Mouse (Mus musculus) lung, postnatal 25 days (tissue): ENCODE measurements around the gene Epop.

Source experiments
- DNase-seq: peaks from one replicate; pipeline ENCODE4 v3.0.0; 2022; ENCODE audit warnings: low spot score

Gene Epop

DNA sequence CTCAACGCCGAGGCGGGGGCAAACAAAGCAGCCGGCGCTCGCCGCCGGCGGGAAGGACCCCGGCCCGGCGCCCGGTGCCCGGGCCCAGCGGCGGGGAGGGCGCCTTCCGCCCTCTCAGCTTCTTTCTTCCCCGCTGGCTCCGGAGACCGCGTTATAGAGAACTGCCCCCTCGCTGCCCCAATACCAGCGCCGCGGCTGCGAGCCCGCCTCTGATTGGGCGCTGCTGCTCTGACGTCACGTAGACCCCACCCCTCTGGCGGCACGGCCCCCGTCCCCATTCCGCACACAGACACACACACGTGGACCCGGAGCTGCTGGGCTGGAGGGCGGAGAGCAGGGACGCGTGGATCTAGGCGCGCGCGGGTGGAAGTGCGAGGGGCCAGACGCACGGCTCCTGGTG is at the start of gene Epop:
TSS of gene Epop (minus strand) at position 127 of the 400 bp plus-strand sequence.
- peak; percentile 91 for DNase-seq

DNA sequence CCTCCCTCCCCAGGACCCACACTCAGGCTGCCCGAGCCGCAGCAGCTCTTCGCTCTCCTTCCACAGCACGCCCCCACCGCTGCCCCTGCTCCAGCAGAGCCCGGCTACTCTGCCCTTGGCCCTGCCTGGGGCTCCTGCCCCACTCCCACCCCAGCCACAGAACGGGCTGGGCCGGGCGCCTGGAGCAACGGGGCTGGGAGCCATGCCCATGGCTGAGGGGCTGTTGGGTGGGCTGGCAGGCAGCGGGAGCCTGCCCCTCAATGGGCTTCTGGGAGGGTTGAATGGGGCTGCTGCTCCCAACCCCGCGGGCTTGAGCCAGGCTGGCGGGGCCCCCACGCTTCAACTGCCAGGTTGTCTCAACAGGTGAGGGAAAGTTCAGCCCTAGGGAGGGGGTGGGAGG is 48.8 kb upstream of the Epop start:
- DNase-seq: no peak

DNA sequence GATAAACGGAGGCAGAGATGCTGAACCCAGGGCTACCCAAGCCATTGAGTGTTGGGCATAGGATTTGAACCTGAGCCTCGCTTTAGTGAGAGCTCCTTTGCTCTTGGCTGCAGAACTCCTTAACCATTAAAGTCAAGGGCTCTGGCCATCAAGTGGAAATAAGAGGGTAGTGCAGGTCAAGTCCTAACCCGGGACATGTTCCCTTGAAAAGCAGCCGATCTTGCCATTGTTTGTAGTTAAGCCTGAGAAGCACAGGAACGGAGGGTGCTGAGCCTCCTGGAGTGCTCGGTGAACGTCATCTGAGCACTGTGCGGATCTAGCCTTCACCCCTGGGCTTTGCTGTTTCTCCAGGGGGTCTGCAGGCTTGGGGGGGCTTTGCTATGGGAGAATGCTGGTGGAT is 48.3 kb upstream of the Epop start:
- peak; percentile 50 for DNase-seq

DNA sequence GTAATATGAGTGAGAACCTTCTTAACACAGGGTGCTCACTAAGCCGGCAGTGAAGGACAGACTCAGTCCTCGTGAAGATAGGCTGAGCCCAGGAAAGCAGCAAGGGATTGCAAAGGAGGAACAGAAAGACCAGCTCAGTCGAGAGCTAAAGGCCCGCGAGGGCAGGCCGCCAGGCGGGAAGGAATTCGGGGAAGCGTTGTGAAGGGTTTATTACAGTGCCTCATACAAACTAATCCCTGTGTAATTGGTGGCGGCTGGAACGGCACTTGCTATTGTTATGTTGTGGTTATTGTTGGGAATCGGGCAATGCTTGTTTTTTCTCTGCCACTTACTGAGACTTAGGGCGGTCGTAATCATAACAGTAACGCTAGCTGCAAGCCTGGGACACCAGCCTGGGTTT is 47.9 kb upstream of the Epop start:
- DNase-seq: no peak

DNA sequence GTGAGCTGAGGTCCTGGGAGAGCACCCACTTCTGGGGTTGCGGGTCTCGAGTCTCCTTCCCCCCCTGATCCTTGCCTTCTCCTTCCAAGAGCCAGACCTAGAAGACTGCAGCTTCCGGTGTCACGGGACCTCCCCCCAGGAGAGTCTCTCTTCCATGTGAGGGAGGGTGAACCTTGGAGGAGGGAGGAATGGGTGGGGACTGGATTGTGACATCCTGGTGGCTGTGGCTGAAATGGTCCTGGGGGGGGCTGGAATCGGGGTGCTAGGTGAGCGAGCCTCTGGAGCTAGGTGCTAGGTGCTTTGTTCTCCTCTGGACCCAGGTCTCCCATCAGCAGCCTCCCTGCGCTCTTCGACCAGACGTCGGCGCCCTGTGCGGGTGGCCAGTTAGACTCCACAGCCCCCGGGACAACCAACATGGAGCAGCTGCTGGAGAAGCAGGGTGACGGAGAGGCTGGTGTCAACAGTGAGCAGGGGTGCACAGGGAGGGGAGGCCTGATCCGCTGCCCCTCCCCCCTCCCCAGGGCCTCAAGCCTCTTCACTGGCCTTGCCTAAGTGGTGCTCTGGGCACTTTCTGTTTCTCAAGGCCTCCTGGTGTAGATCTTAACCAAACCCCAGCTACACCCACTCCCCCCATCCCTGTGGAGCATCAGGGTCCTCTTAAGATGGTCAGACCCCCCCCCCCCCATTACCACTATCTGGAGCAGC is 46.7 kb upstream of the Epop start:
- peak; percentile 44 for DNase-seq

DNA sequence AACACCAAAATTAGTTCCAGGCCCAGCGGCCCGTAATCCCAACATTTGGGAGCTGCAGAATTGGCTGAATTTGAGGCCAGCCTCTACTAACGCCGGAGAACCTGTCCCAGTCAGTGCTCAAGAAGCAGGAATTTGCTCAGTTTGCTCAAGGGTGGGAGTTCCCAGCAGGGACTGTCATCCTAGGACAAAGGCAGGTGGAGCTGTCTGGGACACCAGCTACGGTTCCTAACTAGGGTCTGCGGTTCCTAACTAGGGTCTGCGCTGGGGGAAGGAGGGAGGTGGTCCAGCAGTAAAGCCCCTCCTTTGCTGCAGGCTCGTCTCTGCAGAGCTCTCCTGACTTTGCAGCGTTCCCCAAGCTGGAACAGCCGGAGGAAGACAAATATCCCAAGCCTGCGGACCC is 43.6 kb upstream of the Epop start:
- DNase-seq: no peak

DNA sequence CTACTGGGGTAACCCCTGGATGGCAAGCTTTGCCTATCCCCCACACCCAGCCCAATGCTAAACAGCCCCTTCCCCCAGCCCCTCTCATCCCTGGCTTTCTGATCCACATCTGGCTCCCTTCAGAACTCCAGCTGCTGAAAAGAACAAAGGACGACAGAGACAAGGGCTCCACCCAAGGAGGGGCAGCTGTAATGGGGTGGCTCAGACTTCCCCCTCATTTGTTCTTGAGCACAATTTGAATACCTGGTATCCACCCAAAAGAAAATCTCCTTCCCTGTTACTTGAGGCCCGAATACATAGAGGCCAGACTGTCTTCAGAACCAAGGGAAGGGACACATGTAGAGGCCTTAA is 41.6 kb upstream of the Epop start:
- DNase-seq: no peak

DNA sequence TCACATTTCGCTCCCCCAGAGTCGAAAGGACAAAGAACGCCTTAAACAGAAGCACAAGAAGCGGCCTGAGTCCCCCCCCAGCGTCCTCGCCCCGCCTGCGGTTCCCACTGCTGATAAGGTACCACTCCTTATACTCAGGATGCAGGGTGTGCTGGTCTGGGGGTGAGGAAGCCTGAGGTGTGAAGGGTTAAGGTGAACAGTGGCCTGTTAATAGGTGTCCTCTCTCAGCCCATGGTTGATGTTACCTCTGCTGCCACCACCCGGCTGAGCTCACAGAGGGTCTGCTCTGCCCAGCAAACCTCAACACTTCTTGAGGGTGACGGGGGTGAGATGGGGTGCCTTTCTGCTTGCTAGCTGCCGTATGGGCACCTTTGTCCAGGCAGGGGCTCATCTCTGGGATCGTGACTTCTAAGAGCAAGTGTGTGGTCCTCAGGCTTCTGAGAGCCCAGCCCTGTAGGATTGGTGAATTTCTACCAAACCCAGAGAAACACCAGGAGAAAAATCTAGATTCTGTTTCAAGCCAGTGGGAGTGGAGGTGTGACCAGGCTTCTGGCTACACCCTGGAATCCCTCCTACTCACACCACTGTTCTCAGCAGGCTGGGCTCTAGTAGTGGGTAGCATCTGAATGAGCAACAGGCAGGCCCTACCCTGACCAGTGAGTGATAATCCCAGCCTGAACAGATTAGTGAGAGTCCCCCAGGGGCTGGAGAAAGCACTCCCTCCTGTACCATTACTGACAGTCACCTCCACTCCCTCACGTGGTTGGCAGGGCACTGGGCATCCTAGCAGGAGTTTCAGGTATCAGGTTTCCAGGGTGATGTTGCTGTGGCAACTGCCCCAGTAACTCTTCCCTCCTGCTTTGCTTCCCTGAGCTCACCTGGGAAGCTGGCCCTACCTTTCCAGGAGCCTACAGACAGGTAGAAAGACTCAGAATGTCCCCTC is 41.0 kb upstream of the Epop start:
- DNase-seq: no peak

DNA sequence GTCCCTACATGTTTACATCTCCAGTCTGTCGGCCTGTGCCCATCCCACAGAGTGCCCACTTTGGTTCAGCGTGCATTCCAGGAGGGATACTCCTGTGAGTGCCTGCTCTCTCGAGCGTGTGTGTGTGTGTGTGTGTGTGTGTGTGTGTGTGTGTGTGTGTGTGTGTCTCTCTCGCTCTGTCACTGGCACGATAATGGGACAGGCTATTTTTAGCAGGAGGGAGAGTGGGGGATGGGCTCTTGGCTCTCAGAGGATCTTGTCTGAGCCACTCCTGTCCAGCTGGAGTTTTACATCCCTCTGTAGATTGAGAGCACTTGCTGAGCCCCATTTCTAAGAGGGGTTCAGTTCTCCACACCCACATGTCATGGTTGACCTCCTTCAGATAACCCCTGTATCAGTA is 40.3 kb upstream of the Epop start:
- DNase-seq: no peak

DNA sequence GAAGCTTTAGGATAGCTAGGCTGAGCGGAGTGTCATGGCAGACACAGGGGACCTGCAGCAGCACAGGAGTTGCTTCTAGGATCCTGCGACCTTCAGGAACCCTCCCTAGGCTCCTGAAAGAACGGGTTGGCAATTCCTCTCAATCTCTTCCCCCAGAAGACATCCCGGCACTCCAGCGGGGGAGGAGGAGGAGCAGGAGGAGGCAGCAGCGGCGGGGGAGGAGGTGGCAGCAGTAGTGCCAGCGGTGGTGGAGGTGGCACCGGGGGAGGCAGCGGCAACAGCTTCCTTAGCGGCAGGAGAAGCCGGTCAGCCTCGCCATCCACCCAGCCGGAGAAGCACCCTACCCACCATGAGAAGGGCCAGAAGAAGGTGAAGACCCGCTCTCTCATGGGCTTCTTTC is 39.8 kb upstream of the Epop start:
- no peak for DNase-seq

DNA sequence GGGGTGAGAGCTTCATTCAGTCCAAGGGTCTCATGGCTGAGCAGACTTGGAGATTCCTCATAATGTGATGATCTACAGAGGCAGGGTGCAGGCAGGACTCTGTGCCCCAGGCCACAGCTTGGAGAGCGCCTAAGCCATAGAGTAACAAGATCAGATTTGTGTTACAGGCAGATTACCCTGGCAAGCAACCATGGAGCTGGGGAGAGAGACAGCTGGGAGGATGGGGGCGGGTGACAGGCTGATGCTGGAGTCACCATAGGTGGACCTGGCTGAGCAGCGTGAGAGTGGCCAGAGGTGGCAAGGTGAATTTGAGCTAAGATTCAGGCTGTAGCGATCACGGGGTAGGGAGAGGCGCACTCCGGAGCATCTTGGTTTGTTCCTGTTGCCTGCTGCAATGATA is 38.7 kb upstream of the Epop start:
- DNase-seq: no peak

DNA sequence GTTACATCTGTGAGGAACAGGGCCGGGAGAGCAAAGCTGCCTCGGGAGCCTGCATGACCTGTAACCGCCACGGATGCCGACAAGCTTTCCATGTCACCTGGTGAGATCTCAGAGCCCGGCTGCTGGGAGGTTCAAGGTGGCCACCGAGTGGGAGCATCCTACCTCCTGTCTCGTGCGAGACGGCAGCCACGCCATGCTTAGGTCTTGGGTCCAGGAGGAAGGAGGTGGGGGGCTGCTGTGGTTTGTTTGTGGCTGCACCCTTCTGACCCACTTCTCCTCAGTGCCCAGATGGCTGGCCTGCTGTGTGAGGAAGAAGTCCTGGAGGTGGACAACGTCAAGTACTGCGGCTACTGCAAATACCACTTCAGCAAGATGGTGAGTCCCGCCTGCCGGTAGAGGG is 37.3 kb upstream of the Epop start:
- DNase-seq: no peak

DNA sequence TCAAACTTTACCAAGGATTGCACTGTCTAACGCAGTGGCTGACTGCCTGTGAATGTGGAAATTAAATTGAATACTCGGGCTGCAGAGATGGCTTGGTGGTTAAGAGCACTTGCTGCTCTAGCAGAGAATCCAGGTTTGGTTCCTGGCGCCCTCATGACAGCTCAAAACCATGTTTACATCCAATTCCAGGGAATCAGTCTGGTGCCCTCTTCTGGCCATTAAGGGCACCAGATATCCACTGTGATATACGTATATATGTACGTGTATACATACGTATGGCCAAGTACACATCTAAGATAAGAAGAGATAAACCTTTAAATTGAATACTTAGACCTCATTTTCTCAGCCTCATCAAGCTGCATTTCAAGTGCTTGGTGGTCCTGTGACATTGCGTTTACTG is 36.7 kb upstream of the Epop start:
- no peak for DNase-seq

DNA sequence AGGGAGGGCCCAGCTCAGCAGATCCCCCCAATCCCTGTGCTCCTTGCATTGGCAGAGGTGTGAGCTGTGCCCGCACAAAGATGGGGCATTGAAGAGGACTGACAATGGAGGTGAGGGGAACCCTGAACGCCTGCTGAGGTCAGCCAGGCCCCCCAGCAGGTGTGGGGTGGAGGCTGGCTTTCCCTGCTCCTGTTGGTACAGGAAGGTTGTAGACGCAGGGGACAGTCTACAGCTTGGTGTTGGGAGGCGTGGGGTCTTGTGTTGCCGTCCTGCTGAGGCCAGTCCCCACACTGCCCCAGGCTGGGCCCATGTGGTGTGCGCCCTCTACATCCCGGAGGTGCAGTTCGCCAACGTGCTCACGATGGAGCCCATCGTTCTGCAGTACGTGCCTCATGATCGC is 35.9 kb upstream of the Epop start:
- DNase-seq: no peak

DNA sequence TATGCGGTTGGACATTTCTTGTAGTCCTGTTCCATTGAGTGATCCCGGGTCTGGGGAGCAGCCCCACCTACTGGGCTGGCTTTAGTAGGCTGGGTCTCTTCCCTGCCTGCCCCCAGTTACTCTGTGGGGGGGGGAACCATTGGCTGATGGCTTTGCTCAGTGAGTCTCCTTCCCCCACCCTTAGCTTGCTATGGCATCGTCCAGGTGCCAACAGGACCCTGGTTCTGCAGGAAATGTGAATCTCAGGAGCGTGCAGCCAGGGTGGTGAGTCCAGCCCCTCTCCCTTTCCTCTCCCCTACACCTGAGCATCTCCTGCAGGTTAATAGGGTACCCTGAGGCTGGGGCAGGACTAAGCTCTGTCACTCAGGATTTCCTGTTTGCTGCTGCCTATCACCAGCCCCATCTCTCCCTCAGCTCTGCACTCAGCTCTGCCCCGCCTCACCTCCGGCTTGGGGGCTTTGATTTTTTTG is 35.3 kb upstream of the Epop start:
- no peak for DNase-seq

DNA sequence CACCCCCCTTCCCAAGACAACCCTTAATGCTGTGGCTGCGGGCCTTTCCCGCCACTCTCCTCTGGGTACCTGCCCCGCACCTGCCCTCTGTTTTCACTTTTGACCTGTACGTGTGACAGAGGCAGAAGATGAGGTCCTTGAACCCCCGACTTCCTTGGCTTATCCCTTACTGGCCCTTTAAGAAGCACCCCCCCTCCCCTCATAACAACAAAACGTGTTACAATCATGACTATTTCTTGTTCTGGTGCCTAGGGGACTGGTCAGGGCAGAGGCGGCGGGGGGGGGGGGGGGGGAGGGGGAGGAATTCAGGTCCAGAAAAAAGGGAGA is 34.8 kb upstream of the Epop start:
- DNase-seq: no peak

DNA sequence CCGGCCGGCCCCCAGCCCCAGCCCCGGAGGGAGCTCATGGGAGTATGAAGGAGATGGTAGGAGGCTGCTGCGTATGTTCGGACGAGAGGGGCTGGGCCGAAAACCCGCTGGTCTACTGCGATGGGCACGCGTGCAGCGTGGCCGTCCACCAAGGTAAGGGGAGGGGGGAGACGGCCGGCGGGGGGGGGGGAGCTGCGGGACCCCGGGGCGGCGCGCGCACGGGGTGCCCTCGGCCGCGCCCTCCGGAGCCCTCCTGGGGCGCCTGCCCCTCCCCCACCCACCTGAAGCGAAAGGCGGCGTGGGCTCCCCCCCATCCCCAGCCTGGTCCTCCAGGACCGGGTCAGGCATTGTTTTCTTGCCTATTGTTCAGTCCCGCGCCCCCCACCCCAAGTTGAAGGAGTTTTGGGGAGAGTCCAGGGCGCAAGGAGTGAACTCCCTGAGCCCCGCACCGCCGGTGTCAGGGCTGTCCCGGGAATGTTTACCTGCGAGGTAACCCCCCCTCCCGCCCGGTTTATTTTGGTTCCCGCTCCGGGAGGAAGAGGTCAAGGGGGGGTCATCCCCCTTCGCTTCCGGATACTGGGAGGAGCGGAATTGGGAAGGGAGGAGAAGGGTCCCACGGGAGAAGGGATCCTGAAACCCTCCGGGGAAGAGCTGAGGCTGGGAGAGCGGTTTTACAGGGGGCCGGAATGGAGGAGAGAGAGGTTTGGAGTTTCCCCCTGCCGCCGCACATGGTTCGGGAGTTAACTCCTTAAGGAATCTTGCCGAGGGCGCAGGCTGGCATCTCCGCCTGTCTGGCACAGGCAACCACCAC is 34.2 kb upstream of the Epop start:
- DNase-seq: no peak

DNA sequence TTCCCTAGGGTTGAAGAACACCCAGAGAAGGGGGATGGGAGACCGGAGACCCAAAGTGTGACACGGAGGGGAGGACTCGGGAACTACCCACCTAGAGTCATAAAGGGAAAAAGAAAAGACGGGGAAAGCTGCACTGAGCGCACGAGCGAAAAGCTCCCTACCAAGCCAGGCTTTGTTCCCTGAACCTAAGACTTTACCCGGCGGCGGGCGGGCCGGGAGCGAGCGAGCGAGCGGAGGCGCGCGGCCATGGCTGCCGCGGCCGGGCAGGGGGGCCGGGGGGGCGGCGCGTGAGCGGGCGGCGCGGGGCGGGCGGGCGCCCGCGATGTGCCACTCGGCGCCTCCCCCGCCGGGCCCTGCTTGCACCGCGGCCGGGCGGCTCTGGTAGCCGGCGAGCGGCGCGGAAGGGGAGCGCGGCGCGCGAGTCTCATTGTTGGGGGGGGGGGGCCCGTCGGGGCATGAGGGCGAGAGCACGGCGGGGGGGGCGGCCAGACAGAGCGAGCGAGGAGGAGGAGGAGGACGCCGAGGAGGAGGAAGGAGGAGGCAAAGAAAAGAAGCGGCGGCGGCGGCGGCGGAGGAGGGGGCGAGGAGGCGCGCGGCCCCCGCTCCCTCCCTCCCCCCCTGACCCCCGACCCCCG is 33.5 kb upstream of the Epop start, which contains the start of gene Mllt6:
TSS of gene Mllt6 (plus strand) at position 522 of the 635 bp plus-strand sequence.
- DNase-seq: peak; percentile 75

DNA sequence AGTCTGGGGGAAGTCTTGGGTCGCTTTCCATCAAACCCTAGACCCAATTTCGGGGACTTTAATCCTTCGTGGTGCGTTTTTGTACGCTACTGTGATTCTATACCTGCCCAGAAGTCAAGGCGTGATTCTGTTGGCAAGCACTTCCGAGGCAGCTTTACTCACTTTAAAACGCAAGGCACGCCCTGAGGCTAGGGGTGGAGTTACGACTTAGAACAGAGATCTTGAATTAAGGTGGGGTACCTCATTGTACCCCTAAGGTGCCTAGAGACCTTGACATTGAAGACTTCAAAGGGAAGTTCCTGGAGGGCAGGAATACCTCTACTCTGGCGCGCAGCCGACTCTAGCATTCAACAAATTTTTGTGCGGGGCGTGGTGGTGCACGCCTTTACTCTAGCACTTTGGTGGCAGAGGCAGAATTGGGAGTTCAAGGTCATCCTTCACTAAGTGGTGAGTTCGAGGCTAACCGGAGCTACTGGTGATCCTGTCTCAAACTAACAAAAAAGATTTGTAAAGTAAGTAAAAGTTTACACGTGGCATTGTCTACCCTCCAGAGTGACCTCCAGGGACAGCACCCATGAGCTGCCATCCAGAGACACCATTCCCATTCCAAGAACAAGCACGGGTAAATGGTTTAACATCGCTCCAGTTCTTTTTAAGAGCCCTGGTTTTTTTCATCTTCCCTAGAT is 32.8 kb upstream of the Epop start:
- no peak for DNase-seq

DNA sequence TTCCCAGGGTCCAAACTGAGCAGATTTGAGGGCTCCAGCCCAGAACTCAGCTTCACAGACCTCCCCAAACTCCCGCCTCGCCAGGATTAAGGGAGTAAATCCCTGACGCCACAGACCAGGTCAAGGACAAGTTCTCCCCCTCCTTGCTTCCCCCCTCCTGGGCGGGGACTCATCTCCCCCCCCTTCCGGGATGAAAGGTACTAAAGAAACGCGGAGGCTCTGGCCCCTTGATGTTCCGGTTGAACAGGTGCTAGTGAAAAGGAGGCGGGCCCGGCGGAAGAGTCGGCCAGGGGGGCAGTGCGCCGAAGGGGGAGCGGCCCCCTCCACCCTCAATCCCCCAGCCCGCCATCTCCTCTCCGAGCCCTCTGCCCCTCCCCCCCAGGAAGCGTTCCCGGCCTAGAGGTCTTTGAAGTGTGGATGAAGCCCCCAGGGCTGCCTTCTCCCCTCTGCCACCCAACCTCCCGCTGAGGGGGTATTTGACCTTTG is 32.2 kb upstream of the Epop start:
- peak; percentile 90 for DNase-seq
